Mouse (Mus musculus): ENCODE measurements at regions not wholly inside any gene's neighbourhood (a gene's known extent, or its start where the extent isn't known, plus 50 kb on each side); places are given as distances from the start of the nearest gene placed in this dataset.

- Histone ChIP-seq H3K27ac (replicated peaks; ENCODE audit: low read depth, low read length) (no peak overlapping the region), H3K27me3 (ENCODE audit: control insufficient read depth, insufficient read depth, low read length) (no peaks in the 10 kb centered on the region), H3K4me3 (replicated peaks; ENCODE audit: low read length) (no peak overlapping the region), H3K36me3 (ENCODE audit: control insufficient read depth, insufficient read depth, low read length) (no peaks in the 10 kb centered on the region), H3K4me1 (ENCODE audit: control insufficient read depth, insufficient read depth, low read length) (no peaks in the 10 kb centered on the region), H3K4me2 (replicated peaks; ENCODE audit: low read depth, low read length, severe bottlenecking) (no peak overlapping the region), H3K9me3 (ENCODE audit: control insufficient read depth, low read length) (no peaks in the 10 kb centered on the region), H3K9ac (ENCODE audit: low read depth, low read length, severe bottlenecking) (no peak overlapping the region)
- ATAC-seq (ENCODE audit: low FRiP score, low read depth) (no peak), DNase-seq (ENCODE audit: low spot score) (no peak)
- no peak for TF ChIP-seq POLR2A (IDR thresholded peaks at IDR 0.05; ENCODE audit: borderline replicate concordance, extremely low read depth, insufficient read depth, insufficient read length)
- 68% methylated on average over 3 of the region's 3 CpGs for WGBS
Observed at GRCm38 (mm10) chr14:105615766-105616165, 280.9 kb downstream of the Spry2 start.

DNA sequence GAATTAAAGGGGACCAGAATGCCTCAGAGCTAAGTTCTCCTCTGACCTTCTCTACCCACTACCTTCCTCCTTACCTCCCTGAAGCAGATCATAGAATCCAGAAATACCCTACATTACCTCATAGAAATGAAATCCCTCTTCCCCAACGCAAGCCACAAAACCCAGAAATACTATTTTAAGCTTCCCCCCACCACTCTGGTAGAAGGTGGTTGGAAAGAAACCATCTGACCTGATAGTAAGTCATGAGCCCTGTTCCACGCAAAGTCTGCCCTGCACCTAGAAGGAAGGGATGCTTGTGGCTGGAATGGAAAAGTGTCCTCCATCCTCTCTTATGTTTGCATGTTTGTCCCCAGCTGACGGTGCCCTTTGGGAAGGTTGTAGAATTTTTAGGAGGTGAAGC is 283.8 kb downstream of the Spry2 start:
- H3K27me3 ChIP-seq (ENCODE audit: control insufficient read depth, insufficient read depth, low read length), result no peaks in the 10 kb centered on the region
- H3K27ac ChIP-seq (replicated peaks; ENCODE audit: low read depth, low read length), result no peak overlapping the region
- TF ChIP-seq POLR2A (IDR thresholded peaks at IDR 0.05; ENCODE audit: borderline replicate concordance, extremely low read depth, insufficient read depth, insufficient read length), result no peak
- no peaks in the 10 kb centered on the region for H3K4me1 ChIP-seq (ENCODE audit: control insufficient read depth, insufficient read depth, low read length)
- no peak overlapping the region for H3K9ac ChIP-seq (ENCODE audit: low read depth, low read length, severe bottlenecking)
- H3K4me3 ChIP-seq (replicated peaks; ENCODE audit: low read length), result no peak overlapping the region
- ATAC-seq (ENCODE audit: low FRiP score, low read depth), result no peak
- H3K9me3 ChIP-seq (ENCODE audit: control insufficient read depth, low read length), result no peaks in the 10 kb centered on the region
- no peaks in the 10 kb centered on the region for H3K36me3 ChIP-seq (ENCODE audit: control insufficient read depth, insufficient read depth, low read length)
- no peak for DNase-seq (ENCODE audit: low spot score)
- 77% methylated on average over 3 of the region's 3 CpGs for WGBS
- H3K4me2 ChIP-seq (replicated peaks; ENCODE audit: low read depth, low read length, severe bottlenecking), result no peak overlapping the region

DNA sequence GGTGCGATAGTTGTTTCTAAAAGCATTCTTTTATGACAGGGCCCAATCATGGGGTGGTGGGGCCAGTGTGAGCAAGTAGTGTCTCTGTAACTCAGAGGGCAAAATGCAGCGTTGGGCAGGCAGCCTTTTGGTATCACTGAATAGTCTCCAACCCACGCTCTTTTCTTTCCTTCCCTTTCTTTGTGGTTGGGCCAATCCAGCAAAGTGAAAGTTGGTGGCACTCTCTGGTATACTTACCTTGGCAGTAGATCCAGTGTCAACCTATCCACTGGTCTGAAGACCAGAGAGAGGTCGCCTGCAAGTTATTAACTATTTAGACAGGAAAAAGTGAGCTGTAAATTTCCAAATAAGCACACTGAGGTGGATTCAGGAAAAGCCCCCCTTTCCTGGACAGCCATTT is 287.8 kb downstream of the Spry2 start:
- Histone ChIP-seq H3K27ac (replicated peaks; ENCODE audit: low read depth, low read length) (no peak overlapping the region), H3K27me3 (ENCODE audit: control insufficient read depth, insufficient read depth, low read length) (no peaks in the 10 kb centered on the region), H3K36me3 (ENCODE audit: control insufficient read depth, insufficient read depth, low read length) (no peaks in the 10 kb centered on the region), H3K4me2 (replicated peaks; ENCODE audit: low read depth, low read length, severe bottlenecking) (no peak overlapping the region), H3K4me3 (replicated peaks; ENCODE audit: low read length) (no peak overlapping the region), H3K9me3 (ENCODE audit: control insufficient read depth, low read length) (no peaks in the 10 kb centered on the region), H3K4me1 (ENCODE audit: control insufficient read depth, insufficient read depth, low read length) (no peaks in the 10 kb centered on the region), H3K9ac (ENCODE audit: low read depth, low read length, severe bottlenecking) (no peak overlapping the region)
- ATAC-seq (ENCODE audit: low FRiP score, low read depth), result no peak
- no peak for TF ChIP-seq POLR2A (IDR thresholded peaks at IDR 0.05; ENCODE audit: borderline replicate concordance, extremely low read depth, insufficient read depth, insufficient read length)
- WGBS, result 68% methylated on average over 4 of the region's 4 CpGs
- no peak for DNase-seq (ENCODE audit: low spot score)

- Histone ChIP-seq H3K4me1 (ENCODE audit: control insufficient read depth, insufficient read depth, low read length) (no peaks in the 10 kb centered on the region), H3K9ac (ENCODE audit: low read depth, low read length, severe bottlenecking) (no peak overlapping the region), H3K4me3 (replicated peaks; ENCODE audit: low read length) (no peak overlapping the region), H3K27me3 (ENCODE audit: control insufficient read depth, insufficient read depth, low read length) (no peaks in the 10 kb centered on the region), H3K4me2 (replicated peaks; ENCODE audit: low read depth, low read length, severe bottlenecking) (no peak overlapping the region), H3K9me3 (ENCODE audit: control insufficient read depth, low read length) (no peaks in the 10 kb centered on the region), H3K27ac (replicated peaks; ENCODE audit: low read depth, low read length) (no peak overlapping the region), H3K36me3 (ENCODE audit: control insufficient read depth, insufficient read depth, low read length) (no peaks in the 10 kb centered on the region)
- TF ChIP-seq POLR2A (IDR thresholded peaks at IDR 0.05; ENCODE audit: borderline replicate concordance, extremely low read depth, insufficient read depth, insufficient read length), result no peak
- ATAC-seq (ENCODE audit: low FRiP score, low read depth), result no peak
- 73% methylated on average over 3 of the region's 3 CpGs for WGBS
- DNase-seq (ENCODE audit: low spot score), result no peak
Observed at GRCm38 (mm10) chr14:105606551-105606950, 290.1 kb downstream of the Spry2 start.

- no peak overlapping the region for H3K27ac ChIP-seq (replicated peaks; ENCODE audit: low read depth, low read length)
- H3K9me3 ChIP-seq (ENCODE audit: control insufficient read depth, low read length), result no peaks in the 10 kb centered on the region
- no peaks in the 10 kb centered on the region for H3K36me3 ChIP-seq (ENCODE audit: control insufficient read depth, insufficient read depth, low read length)
- DNase-seq (ENCODE audit: low spot score) (no peak), ATAC-seq (ENCODE audit: low FRiP score, low read depth) (no peak)
- H3K4me1 ChIP-seq (ENCODE audit: control insufficient read depth, insufficient read depth, low read length), result no peaks in the 10 kb centered on the region
- TF ChIP-seq POLR2A (IDR thresholded peaks at IDR 0.05; ENCODE audit: borderline replicate concordance, extremely low read depth, insufficient read depth, insufficient read length), result no peak
- no peaks in the 10 kb centered on the region for H3K27me3 ChIP-seq (ENCODE audit: control insufficient read depth, insufficient read depth, low read length)
- no peak overlapping the region for H3K9ac ChIP-seq (ENCODE audit: low read depth, low read length, severe bottlenecking)
- WGBS, result 89% methylated on average over 6 of the region's 6 CpGs
- H3K4me2 ChIP-seq (replicated peaks; ENCODE audit: low read depth, low read length, severe bottlenecking), result no peak overlapping the region
- no peak overlapping the region for H3K4me3 ChIP-seq (replicated peaks; ENCODE audit: low read length)
Observed at GRCm38 (mm10) chr14:105604451-105604850, 292.2 kb downstream of the Spry2 start.

GRCm38 (mm10) chr14:105603047-105603461 is 293.6 kb downstream of the Spry2 start:
- no peak for DNase-seq (ENCODE audit: low spot score)
- ATAC-seq (ENCODE audit: low FRiP score, low read depth), result no peak
- Histone ChIP-seq H3K4me2 (replicated peaks; ENCODE audit: low read depth, low read length, severe bottlenecking) (no peak overlapping the region), H3K27ac (replicated peaks; ENCODE audit: low read depth, low read length) (no peak overlapping the region), H3K27me3 (ENCODE audit: control insufficient read depth, insufficient read depth, low read length) (no peaks in the 10 kb centered on the region), H3K9me3 (ENCODE audit: control insufficient read depth, low read length) (no peaks in the 10 kb centered on the region), H3K9ac (ENCODE audit: low read depth, low read length, severe bottlenecking) (no peak overlapping the region), H3K4me3 (replicated peaks; ENCODE audit: low read length) (no peak overlapping the region), H3K36me3 (ENCODE audit: control insufficient read depth, insufficient read depth, low read length) (no peaks in the 10 kb centered on the region), H3K4me1 (ENCODE audit: control insufficient read depth, insufficient read depth, low read length) (0 out of 2 replicates have a peak, but pooled peaks cover 3% of the 10 kb centered on the region)
- TF ChIP-seq POLR2A (IDR thresholded peaks at IDR 0.05; ENCODE audit: borderline replicate concordance, extremely low read depth, insufficient read depth, insufficient read length), result no peak
- 59% methylated on average over 6 of the region's 6 CpGs for WGBS
